9 mouse cellular contexts compared by ENCODE assay signal in the genomic region with DNA sequence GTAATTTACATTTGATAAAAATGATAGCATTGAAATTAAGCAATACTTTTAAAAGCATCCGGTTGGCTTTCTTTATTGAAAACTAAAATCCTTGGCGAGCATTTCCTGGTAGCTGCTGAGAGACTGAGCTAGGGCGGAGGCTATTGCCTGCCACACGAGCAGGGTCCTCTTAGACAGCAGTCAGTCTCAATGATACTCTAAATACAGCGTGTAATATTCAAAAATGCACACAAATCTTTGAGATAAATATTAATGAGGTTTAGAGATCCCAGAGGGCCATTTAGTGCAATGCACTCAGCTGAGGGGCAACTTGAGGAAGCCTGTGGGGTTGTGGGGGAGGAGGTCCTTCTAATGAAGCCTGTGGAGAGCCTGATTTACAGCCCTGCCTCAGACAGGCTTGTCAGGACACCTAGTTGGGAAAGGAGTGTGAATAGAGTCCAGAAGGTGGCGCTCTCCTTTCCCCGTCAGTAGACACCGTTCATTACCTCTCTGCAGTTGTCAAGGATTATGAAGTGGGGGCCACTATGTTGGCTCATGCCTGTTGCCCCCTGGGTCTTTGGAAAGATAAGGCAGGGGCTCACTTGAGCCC. TPM values are rescaled to one million over a fixed set of nuclear protein-coding genes. Genes with fewer than 3 reads are reported as not detected.
DNase-seq lines count a peak whose midpoint lies in the region; ATAC-seq lines count a peak whose summit lies in the region.
"Had no signal": no experiment of that assay in that cellular context is flagged by ENCODE, and none has a peak within 500 bp of the region (broad histone marks: within the 10 kb centered on the region; RNA-seq: fewer than 3 reads in every experiment).

No protein-coding gene starts in this region.

- H3K27me3 ChIP-seq in kidney, embryonic 14.5 days (ENCODE audit: control insufficient read depth, insufficient read depth, low read length): no peaks in the 10 kb centered on the region
- H3K27me3 ChIP-seq: embryonic facial prominence, embryonic 13.5 days had no signal

- H3K4me2 ChIP-seq in kidney, embryonic 14.5 days (replicated peaks; ENCODE audit: low read depth, low read length): no peak overlapping the region
- H3K4me2 ChIP-seq: embryonic facial prominence, embryonic 13.5 days had no signal

- DNase-seq in kidney, adult 9 months: no peak
- DNase-seq in ES-CJ7 (ENCODE audit: low read depth, low spot score) (peak; percentile 84), MN1 (ENCODE audit: low spot score) (no peak)
- peak; percentile 63 for DNase-seq in embryo, embryonic 11 days
- DNase-seq in mesoderm, embryonic 11.5 days (ENCODE audit: low read depth, low spot score): peak; percentile 65
- DNase-seq in urinary bladder, postnatal 10 days (ENCODE audit: low spot score): no peak

- H3K4me3 ChIP-seq in kidney, embryonic 14.5 days (ENCODE audit: low read length): no peak overlapping the region
- H3K4me3 ChIP-seq: embryonic facial prominence, embryonic 13.5 days had no signal

- no peak overlapping the region for H3K9ac ChIP-seq in kidney, embryonic 14.5 days (ENCODE audit: low read depth, low read length)
- H3K9ac ChIP-seq: embryonic facial prominence, embryonic 13.5 days had no signal

- H3K27ac ChIP-seq in kidney, embryonic 14.5 days (ENCODE audit: low read depth, low read length): no peak overlapping the region
- H3K27ac ChIP-seq: embryonic facial prominence, embryonic 13.5 days had no signal

- no peaks in the 10 kb centered on the region for H3K9me3 ChIP-seq in kidney, embryonic 14.5 days (ENCODE audit: control insufficient read depth, low read length)
- H3K9me3 ChIP-seq: embryonic facial prominence, embryonic 13.5 days had no signal

- no peaks in the 10 kb centered on the region for H3K36me3 ChIP-seq in kidney, embryonic 14.5 days (ENCODE audit: control insufficient read depth, insufficient read depth, low read length)
- H3K36me3 ChIP-seq: embryonic facial prominence, embryonic 13.5 days had no signal

- 32% methylated on average over 8 of the region's 8 CpGs for WGBS in kidney, embryonic 14.5 days

- peak; percentile 64 for ATAC-seq in kidney, embryonic 14.5 days (ENCODE audit: low FRiP score, low TSS enrichment)
- no peak for ATAC-seq in activated CD4-positive, CD25-positive, alpha-beta regulatory T cell, adult 4 months

- H3K4me1 ChIP-seq in kidney, embryonic 14.5 days (ENCODE audit: control insufficient read depth, insufficient read depth, low read length): no peaks in the 10 kb centered on the region

RNA-seq across cellular contexts. Expression of a gene that starts 6.6 kb away (rescaled TPM):
- polyA plus RNA-seq in kidney, embryonic 14.5 days (2014; fragmentation: Nextera tagmentation; extraction: Ambion mirVana): not detected in 2 replicates
- polyA plus RNA-seq in activated CD4-positive, CD25-positive, alpha-beta regulatory T cell, adult 4 months (2017; shearing (Covaris generic)): not detected
- polyA plus RNA-seq: embryonic facial prominence, embryonic 13.5 days had no signal

RNA-seq across cellular contexts. Expression of a gene that starts 7.5 kb away (rescaled TPM):
- polyA plus RNA-seq in kidney, embryonic 14.5 days (2014; fragmentation: Nextera tagmentation; extraction: Ambion mirVana): 9.9 and 11.8 TPM in 2 replicates
- polyA plus RNA-seq in activated CD4-positive, CD25-positive, alpha-beta regulatory T cell, adult 4 months (2017; shearing (Covaris generic)): not detected

Comparison
In these comparisons a context has a peak if more than half of its experiments do, and no peak if none do; other contexts are left out.
1. DNase-seq: peak in ES-CJ7 (single experiment), embryo, embryonic 11 days (single experiment) and mesoderm, embryonic 11.5 days (single experiment); none in kidney, adult 9 months (single experiment), MN1 (single experiment) and urinary bladder, postnatal 10 days (single experiment).
2. RNA of a gene that starts 7.5 kb away (polyA plus RNA-seq): 9.9 to 11.8 TPM in kidney, embryonic 14.5 days; not detected in activated CD4-positive, CD25-positive, alpha-beta regulatory T cell, adult 4 months; every median in the first group is over 10 times any median in the second.